Mouse (Mus musculus): ENCODE measurements at regions not wholly inside any gene's neighbourhood (a gene's known extent, or its start where the extent isn't known, plus 50 kb on each side); places are given as distances from the start of the nearest gene placed in this dataset.

DNA sequence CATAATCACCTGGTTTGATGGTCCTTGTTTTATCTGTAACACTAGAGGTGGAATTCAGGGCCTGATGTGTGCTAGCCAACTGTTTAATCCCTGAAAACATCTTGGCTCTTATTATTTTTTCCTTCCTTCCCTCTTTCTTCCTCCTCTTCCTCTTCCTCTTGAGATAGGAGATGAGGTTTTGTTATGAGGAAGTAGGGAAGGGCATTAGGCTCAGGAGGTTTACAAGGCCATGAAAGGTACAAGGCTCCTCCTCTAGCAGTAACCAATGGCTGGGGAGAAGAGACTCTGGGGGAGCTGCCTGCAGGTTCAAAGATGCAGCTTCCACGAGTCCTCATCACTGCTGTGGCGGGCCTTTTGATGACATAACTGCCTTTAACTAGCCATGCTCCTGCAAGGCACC is 98.6 kb upstream of the Chd2 start:
- Histone ChIP-seq H3K4me2 (ENCODE audit: low read depth) (no peak overlapping the region), H3K36me3 (ENCODE audit: insufficient read depth) (no peaks in the 10 kb centered on the region), H3K27ac (ENCODE audit: low read depth, low read length) (no peak overlapping the region), H3K4me1 (ENCODE audit: insufficient read depth) (peaks cover 23% of the 10 kb centered on the region), H3K9me3 (ENCODE audit: low read length) (no peaks in the 10 kb centered on the region), H3K9ac (no peak overlapping the region), H3K27me3 (ENCODE audit: insufficient read depth, low read length) (no peaks in the 10 kb centered on the region), H3K4me3 (ENCODE audit: low read depth, low read length) (no peak overlapping the region)
- DNase-seq = no peak
- WGBS = 34% methylated on average over 2 of the region's 2 CpGs
- no peak for ATAC-seq
- TF ChIP-seq CTCF (IDR thresholded peaks at IDR 0.05; ENCODE audit: low read depth) = no peak

DNA sequence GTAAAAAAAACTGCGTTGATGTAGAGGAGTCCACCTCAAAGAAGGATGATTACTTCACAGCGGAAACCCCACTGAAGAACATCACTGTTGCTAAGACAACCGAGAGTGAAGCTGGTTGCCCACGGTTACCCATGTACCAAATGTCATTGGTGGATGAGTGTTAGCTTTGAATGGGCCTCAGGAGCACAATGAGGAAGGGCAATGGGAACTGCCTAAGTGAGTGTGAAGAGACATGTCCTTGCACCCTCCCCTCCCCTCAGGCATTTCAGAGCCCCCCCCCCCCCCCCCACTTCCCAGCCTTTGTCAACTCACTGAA is 96.1 kb upstream of the Chd2 start:
- peaks cover 14% of the 10 kb centered on the region; the same call in 1 of the 2 replicates for H3K4me1 ChIP-seq (ENCODE audit: insufficient read depth)
- H3K9ac ChIP-seq = no peak overlapping the region
- peak; percentile 86 for DNase-seq
- ATAC-seq = peak; percentile 97
- 5% methylated on average over 4 of the region's 4 CpGs for WGBS
- no peaks in the 10 kb centered on the region for H3K36me3 ChIP-seq (ENCODE audit: insufficient read depth)
- no peaks in the 10 kb centered on the region for H3K27me3 ChIP-seq (ENCODE audit: insufficient read depth, low read length)
- no peaks in the 10 kb centered on the region for H3K9me3 ChIP-seq (ENCODE audit: low read length)
- peak overlapping the region; percentile 67 for H3K27ac ChIP-seq (ENCODE audit: low read depth, low read length)
- H3K4me3 ChIP-seq (ENCODE audit: low read depth, low read length) = no peak overlapping the region
- no peak for TF ChIP-seq CTCF (IDR thresholded peaks at IDR 0.05; ENCODE audit: low read depth)
- H3K4me2 ChIP-seq (ENCODE audit: low read depth) = no peak overlapping the region

DNA sequence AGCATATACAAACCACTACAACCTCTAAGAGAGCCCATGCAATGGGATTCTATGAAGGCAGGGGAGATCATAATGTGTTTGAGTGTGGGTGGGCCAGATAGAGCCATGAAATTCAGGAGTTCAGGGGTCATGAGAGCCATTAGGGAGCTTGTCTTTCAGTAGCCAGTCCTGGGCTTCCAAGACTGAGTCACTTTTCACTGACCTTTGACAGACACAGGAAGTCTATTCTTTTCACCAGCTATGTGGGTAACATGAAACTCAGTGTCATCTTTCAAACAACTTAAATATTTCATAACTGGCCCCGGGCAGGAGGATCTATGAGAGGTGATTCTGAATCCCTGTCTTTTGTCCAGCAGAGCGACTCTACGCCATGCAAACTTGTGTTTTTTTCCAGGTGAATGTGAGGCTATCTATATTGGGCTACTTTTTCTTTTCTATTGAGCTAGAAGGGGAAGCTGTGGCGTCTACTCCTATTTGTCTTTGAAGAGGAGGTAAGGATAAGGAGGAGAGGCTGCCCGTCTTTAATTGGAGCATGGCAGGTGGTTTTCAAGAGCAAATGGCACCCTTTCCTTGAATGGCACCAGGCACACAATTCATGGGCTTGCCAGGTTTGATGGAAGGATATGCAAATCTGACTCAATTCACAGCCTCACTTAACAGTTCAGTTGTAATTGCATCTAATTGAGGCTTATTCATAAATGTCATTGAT is 95.6 kb upstream of the Chd2 start:
- TF ChIP-seq CTCF (IDR thresholded peaks at IDR 0.05; ENCODE audit: low read depth) = no peak
- Histone ChIP-seq H3K9me3 (ENCODE audit: low read length) (no peaks in the 10 kb centered on the region), H3K27ac (ENCODE audit: low read depth, low read length) (peak overlapping the region; percentile 67), H3K4me3 (ENCODE audit: low read depth, low read length) (no peak overlapping the region), H3K27me3 (ENCODE audit: insufficient read depth, low read length) (no peaks in the 10 kb centered on the region), H3K4me1 (ENCODE audit: insufficient read depth) (peaks cover 14% of the 10 kb centered on the region; the same call in 1 of the 2 replicates), H3K9ac (no peak overlapping the region), H3K36me3 (ENCODE audit: insufficient read depth) (no peaks in the 10 kb centered on the region), H3K4me2 (ENCODE audit: low read depth) (no peak overlapping the region)
- DNase-seq (no peak), ATAC-seq (no peak)
- WGBS = 14% methylated on average over 5 of the region's 5 CpGs

DNA sequence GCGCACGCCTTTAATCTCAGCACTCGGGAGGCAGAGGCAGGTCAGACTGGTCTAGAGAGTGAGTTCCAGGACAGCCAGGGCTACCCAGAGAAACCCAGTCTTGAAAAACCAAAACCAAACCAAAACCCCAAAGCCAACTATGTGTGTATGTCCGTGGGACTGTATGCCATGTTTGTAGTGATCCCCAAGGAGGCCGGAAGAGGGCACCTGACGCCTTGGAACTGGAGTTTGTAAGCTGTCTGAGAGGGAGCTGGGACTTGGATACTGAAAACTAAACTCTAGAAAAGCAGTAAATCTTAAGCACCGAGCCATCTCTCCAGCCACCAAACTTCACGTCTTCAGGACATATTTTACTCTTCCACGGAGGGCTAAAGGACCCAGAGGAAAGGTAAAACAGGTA is 93.8 kb upstream of the Chd2 start:
- 95% methylated on average over 9 of the region's 9 CpGs for WGBS
- no peaks in the 10 kb centered on the region for H3K27me3 ChIP-seq (ENCODE audit: insufficient read depth, low read length)
- no peak for TF ChIP-seq CTCF (IDR thresholded peaks at IDR 0.05; ENCODE audit: low read depth)
- H3K36me3 ChIP-seq (ENCODE audit: insufficient read depth) = no peaks in the 10 kb centered on the region
- peaks cover 14% of the 10 kb centered on the region; the same call in 1 of the 2 replicates for H3K4me1 ChIP-seq (ENCODE audit: insufficient read depth)
- H3K4me2 ChIP-seq (ENCODE audit: low read depth) = no peak overlapping the region
- DNase-seq (no peak), ATAC-seq (no peak)
- no peak overlapping the region for H3K27ac ChIP-seq (ENCODE audit: low read depth, low read length)
- no peak overlapping the region for H3K9ac ChIP-seq
- no peaks in the 10 kb centered on the region for H3K9me3 ChIP-seq (ENCODE audit: low read length)
- H3K4me3 ChIP-seq (ENCODE audit: low read depth, low read length) = no peak overlapping the region

DNA sequence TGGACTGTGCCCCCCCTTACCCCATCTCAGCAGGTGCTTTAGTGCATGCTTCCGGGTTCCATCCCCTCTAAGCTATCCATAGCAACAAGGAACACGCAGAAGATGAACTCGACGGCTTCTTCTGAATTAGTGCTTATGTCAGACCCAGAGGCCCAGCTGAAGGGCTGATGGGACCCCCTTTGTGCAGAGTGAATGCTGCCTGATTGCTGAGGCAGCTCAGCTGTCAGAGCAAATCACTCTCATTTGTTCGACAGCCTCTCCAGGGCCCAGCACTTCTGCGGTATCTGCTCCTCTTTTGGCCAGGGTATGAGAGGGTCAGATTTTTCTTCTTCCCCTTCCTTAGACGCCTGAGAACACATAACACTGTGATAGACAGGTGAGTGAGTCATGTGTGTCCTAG is 89.2 kb upstream of the Chd2 start:
- TF ChIP-seq CTCF (IDR thresholded peaks at IDR 0.05; ENCODE audit: low read depth) = no peak
- Histone ChIP-seq H3K27me3 (ENCODE audit: insufficient read depth, low read length) (no peaks in the 10 kb centered on the region), H3K4me1 (ENCODE audit: insufficient read depth) (no peaks in the 10 kb centered on the region), H3K4me3 (ENCODE audit: low read depth, low read length) (no peak overlapping the region), H3K27ac (ENCODE audit: low read depth, low read length) (no peak overlapping the region), H3K36me3 (ENCODE audit: insufficient read depth) (no peaks in the 10 kb centered on the region), H3K9me3 (ENCODE audit: low read length) (no peaks in the 10 kb centered on the region), H3K9ac (no peak overlapping the region), H3K4me2 (ENCODE audit: low read depth) (no peak overlapping the region)
- no peak for DNase-seq
- WGBS = 18% methylated on average over 7 of the region's 7 CpGs
- peak; percentile 65 for ATAC-seq

DNA sequence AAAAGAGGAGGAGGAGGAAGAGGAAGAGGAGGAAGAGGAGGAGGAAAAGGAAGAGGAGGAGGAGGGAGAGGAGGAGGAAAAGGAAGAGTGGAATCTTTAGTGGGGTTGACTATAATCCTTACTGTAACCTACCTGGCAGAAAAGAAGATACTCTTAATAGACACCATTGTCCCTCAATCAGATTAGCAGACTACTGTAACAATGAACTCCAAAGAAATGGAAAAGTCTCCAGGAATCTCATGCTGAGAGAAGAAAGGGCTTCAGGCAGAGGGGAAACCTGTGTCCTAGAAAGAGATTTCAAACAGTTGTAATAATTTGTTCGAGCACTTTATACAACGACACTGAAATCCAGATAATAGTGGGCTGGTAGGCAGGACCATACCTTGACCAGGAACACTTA is 87.6 kb upstream of the Chd2 start:
- H3K27ac ChIP-seq (ENCODE audit: low read depth, low read length) = no peak overlapping the region
- H3K9ac ChIP-seq = no peak overlapping the region
- H3K9me3 ChIP-seq (ENCODE audit: low read length) = no peaks in the 10 kb centered on the region
- TF ChIP-seq CTCF (IDR thresholded peaks at IDR 0.05; ENCODE audit: low read depth) = no peak
- WGBS = 91% methylated on average over 2 of the region's 2 CpGs
- no peak overlapping the region for H3K4me2 ChIP-seq (ENCODE audit: low read depth)
- H3K4me3 ChIP-seq (ENCODE audit: low read depth, low read length) = no peak overlapping the region
- no peaks in the 10 kb centered on the region for H3K4me1 ChIP-seq (ENCODE audit: insufficient read depth)
- no peaks in the 10 kb centered on the region for H3K36me3 ChIP-seq (ENCODE audit: insufficient read depth)
- no peaks in the 10 kb centered on the region for H3K27me3 ChIP-seq (ENCODE audit: insufficient read depth, low read length)
- ATAC-seq (no peak), DNase-seq (no peak)

DNA sequence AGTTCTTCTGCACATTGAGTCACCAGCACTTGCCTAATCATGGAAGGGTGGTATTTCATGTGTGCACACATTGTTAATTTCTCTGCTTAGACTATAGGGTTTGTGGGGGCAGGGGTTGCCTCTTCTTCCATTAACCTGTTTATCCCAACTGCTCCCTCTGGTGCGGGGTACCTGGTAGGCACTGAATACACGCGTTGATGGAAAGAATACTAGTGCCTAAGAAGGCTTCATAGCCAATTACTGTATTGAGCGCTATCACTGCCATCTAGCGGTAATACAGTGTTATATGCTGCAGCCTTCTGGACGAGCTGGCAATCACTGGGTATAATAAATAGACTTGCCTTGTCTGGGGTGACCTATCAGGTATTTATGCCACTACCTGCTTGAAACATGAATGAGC is 86.4 kb upstream of the Chd2 start:
- Histone ChIP-seq H3K9ac (no peak overlapping the region), H3K27me3 (ENCODE audit: insufficient read depth, low read length) (no peaks in the 10 kb centered on the region), H3K4me1 (ENCODE audit: insufficient read depth) (no peaks in the 10 kb centered on the region), H3K4me2 (ENCODE audit: low read depth) (no peak overlapping the region), H3K27ac (ENCODE audit: low read depth, low read length) (peak overlapping the region; percentile 23; the same call in 1 of the 2 replicates), H3K4me3 (ENCODE audit: low read depth, low read length) (no peak overlapping the region), H3K9me3 (ENCODE audit: low read length) (no peaks in the 10 kb centered on the region), H3K36me3 (ENCODE audit: insufficient read depth) (no peaks in the 10 kb centered on the region)
- peak; percentile 94 for TF ChIP-seq CTCF (IDR thresholded peaks at IDR 0.05; ENCODE audit: low read depth)
- under 1% methylated on average over 6 of the region's 6 CpGs for WGBS
- DNase-seq (peak; percentile 90), ATAC-seq (peak; percentile 94)
